Mouse (Mus musculus): ENCODE results near the gene Gja1. TPM values are rescaled to one million over a fixed set of nuclear protein-coding genes. Genes with fewer than 3 reads are reported as not detected.
A peak's percentile ranks its signal among the peaks of the same experiment; 100 is the strongest.

Gja1 gene
- polyA plus RNA-seq (2015; fragmentation: Nextera tagmentation; extraction: Ambion mirVana): 113 and 132 TPM in 2 replicates

- under 1% methylated on average over 23 of the region's 23 CpGs for WGBS
- H3K27me3 ChIP-seq (replicated peaks): peaks cover 22% of the 10 kb centered on the region
- H3K4me2 ChIP-seq: peak within 1 kb of the TSS; percentile 87
- peak within 1 kb of the TSS; percentile 46 for H3K27ac ChIP-seq
- H3K4me1 ChIP-seq: peaks cover 26% of the 10 kb centered on the region
- no peaks in the 10 kb centered on the region for H3K9me3 ChIP-seq
- no peaks in the 10 kb centered on the region for H3K36me3 ChIP-seq (replicated peaks)
- peak within 1 kb of the TSS; percentile 47 for H3K9ac ChIP-seq
- peak within 1 kb of the TSS; percentile 50 for H3K4me3 ChIP-seq
- ATAC-seq (replicated peaks): no peak
Measured at GRCm38 (mm10) chr10:56377097-56377965, at the start of gene Gja1. Gene Gja1, plus strand, starts transcription at chr10:56377330.

- Histone ChIP-seq H3K4me3 (no peak overlapping the region), H3K4me1 (no peaks in the 10 kb centered on the region), H3K36me3 (replicated peaks) (no peaks in the 10 kb centered on the region), H3K4me2 (no peak overlapping the region), H3K27me3 (replicated peaks) (no peaks in the 10 kb centered on the region), H3K9ac (no peak overlapping the region), H3K27ac (no peak overlapping the region), H3K9me3 (no peaks in the 10 kb centered on the region)
- ATAC-seq (replicated peaks): peak; percentile 93
- 54% methylated on average over 6 of the region's 6 CpGs for WGBS
Measured at GRCm38 (mm10) chr10:56338851-56339489, 38.2 kb upstream of the Gja1 start.

GRCm38 (mm10) chr10:56360472-56360871 lies 16.7 kb upstream of the Gja1 start:
- Histone ChIP-seq H3K9ac (no peak overlapping the region), H3K9me3 (no peaks in the 10 kb centered on the region), H3K4me1 (no peaks in the 10 kb centered on the region), H3K4me3 (no peak overlapping the region), H3K36me3 (replicated peaks) (no peaks in the 10 kb centered on the region), H3K4me2 (no peak overlapping the region), H3K27me3 (replicated peaks) (no peaks in the 10 kb centered on the region), H3K27ac (no peak overlapping the region)
- WGBS: 61% methylated on average over 4 of the region's 4 CpGs
- no peak for ATAC-seq (replicated peaks)

GRCm38 (mm10) chr10:56369073-56369472 lies 8.1 kb upstream of the Gja1 start:
- Histone ChIP-seq H3K4me2 (no peak overlapping the region), H3K36me3 (replicated peaks) (no peaks in the 10 kb centered on the region), H3K4me1 (no peaks in the 10 kb centered on the region), H3K4me3 (no peak overlapping the region), H3K9me3 (no peaks in the 10 kb centered on the region), H3K27me3 (replicated peaks) (no peaks in the 10 kb centered on the region), H3K27ac (no peak overlapping the region), H3K9ac (no peak overlapping the region)
- 16% methylated on average over 7 of the region's 7 CpGs for WGBS
- peak; percentile 68 for ATAC-seq (replicated peaks)

- 28% methylated on average over 8 of the region's 8 CpGs for WGBS
- no peaks in the 10 kb centered on the region for H3K36me3 ChIP-seq (replicated peaks)
- no peak overlapping the region for H3K27ac ChIP-seq
- no peak overlapping the region for H3K4me3 ChIP-seq
- H3K9me3 ChIP-seq: no peaks in the 10 kb centered on the region
- peak overlapping the region; percentile 34 for H3K4me2 ChIP-seq
- H3K27me3 ChIP-seq (replicated peaks): peaks cover 20% of the 10 kb centered on the region
- H3K9ac ChIP-seq: no peak overlapping the region; the same call in 1 of the 2 replicates
- peaks cover 13% of the 10 kb centered on the region for H3K4me1 ChIP-seq
- ATAC-seq (replicated peaks): peak; percentile 88
Measured at GRCm38 (mm10) chr10:56373021-56373720, 4.0 kb upstream of the Gja1 start.

- no peak overlapping the region for H3K4me2 ChIP-seq
- peaks cover 20% of the 10 kb centered on the region for H3K27me3 ChIP-seq (replicated peaks)
- H3K4me1 ChIP-seq: peaks cover 23% of the 10 kb centered on the region
- H3K36me3 ChIP-seq (replicated peaks): no peaks in the 10 kb centered on the region
- no peak overlapping the region for H3K9ac ChIP-seq
- H3K9me3 ChIP-seq: no peaks in the 10 kb centered on the region
- no peak overlapping the region for H3K4me3 ChIP-seq
- ATAC-seq (replicated peaks): no peak
- no peak overlapping the region for H3K27ac ChIP-seq
- WGBS: 17% methylated on average over 5 of the region's 5 CpGs
Measured at GRCm38 (mm10) chr10:56374169-56374568, 3.0 kb upstream of the Gja1 start.

- 25% methylated on average over 9 of the region's 9 CpGs for WGBS
- no peak overlapping the region for H3K9ac ChIP-seq
Measured at GRCm38 (mm10) chr10:56375906-56376468, 1.1 kb upstream of the Gja1 start.

GRCm38 (mm10) chr10:56377966-56378647 lies 977 bp downstream of the Gja1 start:
- Histone ChIP-seq H3K27me3 (replicated peaks) (peaks cover 22% of the 10 kb centered on the region), H3K4me3 (peak overlapping the region; percentile 50), H3K9ac (peak overlapping the region; percentile 47), H3K4me2 (peak overlapping the region; percentile 87), H3K27ac (peak overlapping the region; percentile 46), H3K9me3 (no peaks in the 10 kb centered on the region), H3K4me1 (peaks cover 26% of the 10 kb centered on the region), H3K36me3 (replicated peaks) (no peaks in the 10 kb centered on the region)
- WGBS: under 1% methylated on average over 25 of the region's 25 CpGs
- peak; percentile 49 for ATAC-seq (replicated peaks)

More at GRCm38 (mm10) chr10:56375906-56376468, 1.1 kb upstream of the Gja1 start:
- H3K4me1 ChIP-seq: peaks cover 26% of the 10 kb centered on the region
- no peaks in the 10 kb centered on the region for H3K9me3 ChIP-seq
- H3K27ac ChIP-seq: no peak overlapping the region
- ATAC-seq (replicated peaks): no peak
- H3K36me3 ChIP-seq (replicated peaks): no peaks in the 10 kb centered on the region
- peaks cover 22% of the 10 kb centered on the region for H3K27me3 ChIP-seq (replicated peaks)
- no peak overlapping the region for H3K4me2 ChIP-seq
- no peak overlapping the region for H3K4me3 ChIP-seq

GRCm38 (mm10) chr10:56378648-56379254 lies 1.6 kb downstream of the Gja1 start:
- Histone ChIP-seq H3K27me3 (replicated peaks) (peaks cover 22% of the 10 kb centered on the region), H3K36me3 (replicated peaks) (no peaks in the 10 kb centered on the region), H3K9ac (peak overlapping the region; percentile 47), H3K9me3 (no peaks in the 10 kb centered on the region), H3K4me3 (peak overlapping the region; percentile 50), H3K4me2 (peak overlapping the region; percentile 87), H3K4me1 (peaks cover 26% of the 10 kb centered on the region), H3K27ac (peak overlapping the region; percentile 46; the same call in 1 of the 2 replicates)
- ATAC-seq (replicated peaks): peak; percentile 88
- WGBS: under 1% methylated on average over 35 of the region's 35 CpGs

GRCm38 (mm10) chr10:56379720-56380119 lies 2.6 kb downstream of the Gja1 start:
- Histone ChIP-seq H3K4me2 (peak overlapping the region; percentile 87), H3K27ac (no peak overlapping the region), H3K36me3 (replicated peaks) (no peaks in the 10 kb centered on the region), H3K27me3 (replicated peaks) (peaks cover 22% of the 10 kb centered on the region), H3K9ac (no peak overlapping the region), H3K9me3 (no peaks in the 10 kb centered on the region), H3K4me3 (no peak overlapping the region), H3K4me1 (peaks cover 26% of the 10 kb centered on the region)
- 12% methylated on average over 7 of the region's 7 CpGs for WGBS
- ATAC-seq (replicated peaks): no peak

All from midbrain, embryonic 15.5 days (tissue).